Mouse (Mus musculus): ENCODE results near the gene Zbtb42.

The Zbtb42 gene

DNA sequence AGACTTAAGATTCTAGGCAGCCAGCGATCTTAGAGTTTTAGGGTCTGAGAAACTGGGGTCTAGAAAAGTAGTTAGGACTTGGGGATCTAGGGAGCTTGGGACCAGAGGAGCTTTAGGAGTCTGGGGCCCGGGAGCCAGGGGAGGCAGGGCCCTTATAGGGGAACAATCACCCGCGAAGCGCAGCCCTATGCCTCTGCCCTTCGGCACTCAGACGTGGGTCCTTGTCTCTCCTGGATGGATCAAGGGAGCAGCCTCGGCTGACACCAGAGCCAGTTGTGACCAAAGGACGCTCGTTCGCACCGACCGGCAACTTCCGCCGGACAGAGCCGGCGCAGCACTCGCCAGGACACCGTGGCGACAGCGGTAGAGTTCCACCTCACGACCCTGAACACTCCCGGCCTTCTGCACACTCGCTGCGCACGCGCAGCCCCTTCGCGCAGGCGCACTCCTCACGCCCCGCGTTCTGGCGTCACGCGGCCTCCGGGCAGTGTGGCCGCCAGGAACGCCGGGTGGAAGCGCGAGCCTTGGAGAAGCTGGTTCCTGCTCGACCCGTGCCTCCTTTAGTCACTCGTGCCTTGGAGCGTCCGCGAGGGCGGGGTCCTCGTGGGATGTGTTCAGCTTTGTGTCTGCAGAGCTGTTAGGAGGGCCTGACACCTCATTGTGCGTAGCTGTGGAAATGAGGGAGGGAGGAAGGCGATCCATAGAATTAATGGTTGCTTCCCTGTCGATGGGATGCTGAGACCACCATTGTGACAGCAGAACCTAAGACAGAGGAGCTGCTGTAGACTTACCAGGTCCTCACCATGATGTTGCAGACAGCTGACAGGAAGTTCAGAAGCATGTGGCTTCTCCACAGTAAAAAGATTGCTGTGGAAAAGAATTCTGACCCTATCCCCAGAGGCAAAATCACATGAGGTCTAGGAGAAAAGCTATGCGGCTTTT, 14.8 kb downstream of the Zbtb42 start:
- peak; percentile 94 for DNase-seq (ENCODE audit: low spot score)

DNA sequence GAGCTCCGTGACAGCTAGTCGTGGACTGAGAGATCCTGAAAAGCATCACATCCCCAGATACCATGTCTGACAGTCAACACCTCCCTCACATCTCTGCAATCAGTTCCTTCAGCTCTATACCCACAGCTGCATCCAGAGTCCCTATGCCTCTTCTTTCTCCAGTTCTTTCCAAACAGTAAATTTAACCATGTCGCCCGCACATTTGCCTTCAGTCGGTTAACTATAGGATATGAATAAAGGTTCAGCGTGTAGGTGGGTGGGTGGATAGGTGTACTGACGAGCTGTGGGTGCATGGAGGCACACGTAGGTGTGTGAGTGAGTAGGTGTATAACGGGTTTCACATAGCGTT, 15.5 kb downstream of the Zbtb42 start:
- DNase-seq (ENCODE audit: low spot score) = no peak

DNA sequence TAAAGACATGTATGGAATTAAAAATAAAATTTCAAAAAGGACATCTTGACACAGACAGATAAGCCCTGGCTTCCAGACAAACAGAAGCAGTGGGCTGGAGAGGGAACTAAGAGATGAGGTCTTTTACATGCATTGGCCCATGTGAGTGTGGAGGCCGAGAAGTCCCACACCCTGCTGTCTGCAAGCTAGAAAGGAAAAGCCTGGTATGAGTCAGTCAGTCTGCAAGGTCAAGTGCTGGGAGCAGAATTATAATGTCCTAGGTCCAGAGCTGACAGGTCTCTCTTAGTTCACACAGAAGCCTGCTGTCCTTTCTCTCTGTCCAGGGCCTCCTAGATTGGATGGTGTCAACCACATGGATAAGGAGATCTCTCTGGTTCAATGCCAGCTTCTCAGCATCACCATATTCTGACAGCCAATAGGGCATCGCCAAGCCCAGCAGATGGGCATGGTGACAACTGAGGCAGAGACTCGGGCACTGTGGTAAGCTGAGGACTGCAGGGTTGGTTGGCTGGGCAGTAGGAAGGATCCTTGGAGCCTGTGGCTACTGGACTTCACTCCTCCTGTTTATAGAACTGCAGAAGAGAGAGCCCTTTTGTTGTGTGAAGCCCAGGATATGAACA, 18.3 kb downstream of the Zbtb42 start:
- DNase-seq (ENCODE audit: low spot score) = no peak

DNA sequence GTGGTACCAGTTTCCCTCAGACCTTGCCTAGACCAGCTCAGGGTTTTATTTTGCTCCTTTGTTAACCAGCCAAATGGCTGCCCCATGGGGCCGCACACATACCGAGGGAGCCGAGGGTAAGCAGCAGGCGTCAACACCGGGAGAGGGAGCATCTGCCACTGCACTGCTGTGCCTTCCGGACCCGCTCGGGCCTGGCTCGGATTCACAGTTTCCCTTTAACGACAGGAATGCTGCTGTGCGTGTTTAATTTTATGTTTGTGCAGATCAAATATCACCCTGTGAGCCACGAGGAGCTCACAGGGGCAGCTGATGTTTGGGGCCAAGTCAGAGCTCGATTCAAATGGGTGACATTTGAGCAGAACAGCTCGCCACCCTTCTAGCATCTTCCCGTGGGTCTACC, 21.9 kb downstream of the Zbtb42 start:
- DNase-seq (ENCODE audit: low spot score) = no peak

DNA sequence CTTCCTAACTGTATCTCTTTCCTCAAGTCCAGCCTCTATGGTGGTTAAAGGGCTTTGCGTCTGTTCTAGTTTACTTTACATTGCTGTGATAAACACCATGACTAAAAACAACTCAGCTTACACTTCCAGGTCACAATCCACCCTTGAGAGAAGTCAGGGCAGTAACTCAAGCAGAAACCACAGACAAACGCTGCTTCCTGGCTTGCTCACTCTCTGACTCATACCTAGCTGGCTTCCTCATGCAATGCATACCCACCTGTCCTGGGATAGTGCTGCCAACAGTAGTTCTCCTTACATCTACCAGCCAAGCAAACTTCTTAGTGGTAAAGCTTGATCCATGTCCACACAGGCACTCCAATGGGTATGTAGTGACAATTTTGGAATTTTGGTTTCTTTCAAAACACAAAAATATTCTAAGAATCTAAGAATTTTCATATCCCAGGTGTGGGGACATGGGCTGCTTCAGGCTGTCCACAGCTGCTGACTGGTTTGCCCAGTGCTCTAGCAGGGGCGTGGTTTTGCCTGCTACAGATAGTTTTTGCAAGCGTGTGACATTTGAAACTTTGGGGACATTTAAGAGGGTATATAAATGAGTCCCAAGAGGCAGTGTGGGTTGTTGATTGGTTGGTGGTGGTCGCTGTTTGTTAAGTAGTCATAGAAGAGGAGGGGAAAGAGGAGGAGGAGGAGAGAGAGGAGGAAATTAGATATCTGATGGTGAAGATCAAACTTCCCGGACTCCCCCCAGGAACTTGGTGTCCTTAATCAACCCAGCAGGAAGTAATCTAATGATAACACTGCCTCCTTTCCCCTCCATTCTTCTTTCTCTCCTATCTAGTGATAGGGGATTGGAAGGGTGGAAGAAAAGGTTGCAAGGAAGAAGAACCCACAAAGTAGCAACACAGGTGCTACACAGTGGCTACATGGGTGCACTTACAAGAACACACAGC, 24.0 kb downstream of the Zbtb42 start:
- no peak for DNase-seq (ENCODE audit: low spot score)

DNA sequence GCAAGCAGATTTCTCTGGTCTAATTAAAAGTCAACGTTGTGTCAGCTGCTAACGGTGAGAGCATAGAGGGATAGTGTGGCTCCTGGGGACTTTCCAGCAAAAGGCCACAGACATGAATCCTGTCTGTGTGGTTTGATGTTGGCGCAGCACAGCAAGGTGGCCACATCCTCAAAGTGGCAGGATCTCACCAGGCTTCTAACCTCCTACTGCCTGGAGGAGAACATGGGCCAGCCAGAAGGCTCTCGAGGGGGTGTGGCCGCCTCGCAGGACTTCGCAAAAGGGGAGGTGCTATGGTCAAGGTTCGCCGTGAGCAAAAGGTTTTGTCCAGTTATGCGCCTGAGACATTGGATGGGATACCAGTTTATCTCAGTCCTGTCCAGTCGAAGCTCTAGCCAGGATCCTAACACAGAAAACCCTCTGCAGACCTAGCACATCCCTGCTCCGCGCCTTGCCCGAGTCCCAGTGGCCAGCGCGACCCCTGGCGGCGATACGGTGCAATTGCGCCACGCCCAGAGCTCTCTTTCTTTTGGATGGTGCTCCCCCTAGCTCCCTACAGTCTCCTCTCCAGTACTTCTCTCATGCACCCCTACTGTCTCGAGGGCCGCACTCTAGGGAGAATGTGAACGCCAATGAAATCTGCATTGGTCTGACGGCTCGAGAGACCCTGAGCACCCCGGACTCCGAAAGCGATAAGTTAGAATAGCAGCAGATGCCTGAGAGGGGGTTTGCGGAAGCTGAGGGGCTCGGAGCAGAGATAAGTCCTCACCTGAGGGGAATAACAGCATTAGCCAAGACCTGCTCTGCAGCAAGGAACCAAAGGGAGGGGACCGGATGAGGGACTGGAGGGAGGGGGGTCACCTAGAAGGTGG, 28.3 kb downstream of the Zbtb42 start:
- DNase-seq (ENCODE audit: low spot score) = peak; percentile 77

DNA sequence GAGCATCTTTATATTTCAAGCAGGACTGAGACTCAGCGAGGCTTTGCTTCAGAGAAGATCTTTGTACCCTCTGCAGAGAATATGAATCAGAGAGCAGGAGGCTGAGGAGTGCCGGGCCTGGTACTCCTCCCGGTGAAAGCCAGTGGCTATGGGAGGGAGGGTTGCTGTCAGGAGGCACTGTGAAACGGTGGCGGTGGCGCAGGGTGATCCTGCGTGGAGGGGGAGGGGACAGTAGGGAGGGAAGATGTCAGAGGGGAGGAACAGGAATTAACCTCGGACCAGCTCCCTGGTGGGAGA, 28.9 kb downstream of the Zbtb42 start:
- no peak for DNase-seq (ENCODE audit: low spot score)

DNA sequence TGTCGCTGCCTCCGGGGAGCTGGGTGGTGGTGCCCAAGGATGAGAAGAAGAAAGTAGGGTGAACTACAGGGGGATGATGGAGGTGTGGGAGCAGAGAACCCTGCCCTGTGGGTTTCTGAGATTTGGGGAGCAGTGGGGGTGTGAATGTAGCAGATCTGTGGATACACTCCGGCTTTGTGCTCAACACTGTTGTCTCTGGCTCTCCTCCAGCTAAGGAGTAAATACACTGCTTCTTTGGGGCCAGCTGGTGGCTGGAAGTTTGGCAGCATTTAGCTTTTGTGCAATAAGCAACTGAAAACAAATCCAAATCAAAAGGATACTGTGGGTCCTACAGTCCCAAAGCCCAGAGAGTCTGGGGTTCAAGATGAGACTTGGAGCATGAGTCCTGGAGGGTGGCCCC, 35.4 kb downstream of the Zbtb42 start:
- peak; percentile 33 for DNase-seq (ENCODE audit: low spot score)

DNA sequence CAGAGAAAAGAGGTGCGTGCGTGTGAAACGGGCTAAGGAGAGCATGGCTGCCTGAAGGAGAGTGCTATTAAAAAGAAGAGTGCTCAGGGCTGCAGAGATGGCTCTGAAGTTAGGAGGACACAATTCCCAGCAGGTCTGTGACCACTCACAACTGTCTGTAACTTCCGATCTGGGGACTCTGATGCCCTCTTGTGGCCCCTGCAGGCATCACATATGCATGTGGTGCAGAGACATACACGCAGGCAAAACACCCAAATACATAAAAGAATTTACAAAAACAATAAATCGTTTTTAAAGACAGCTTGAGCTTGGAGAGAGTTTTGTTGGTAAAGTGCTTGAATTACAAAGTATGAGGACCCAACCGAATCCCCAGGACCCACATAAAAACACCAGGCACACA, 38.5 kb downstream of the Zbtb42 start:
- peak; percentile 32 for DNase-seq (ENCODE audit: low spot score)

DNA sequence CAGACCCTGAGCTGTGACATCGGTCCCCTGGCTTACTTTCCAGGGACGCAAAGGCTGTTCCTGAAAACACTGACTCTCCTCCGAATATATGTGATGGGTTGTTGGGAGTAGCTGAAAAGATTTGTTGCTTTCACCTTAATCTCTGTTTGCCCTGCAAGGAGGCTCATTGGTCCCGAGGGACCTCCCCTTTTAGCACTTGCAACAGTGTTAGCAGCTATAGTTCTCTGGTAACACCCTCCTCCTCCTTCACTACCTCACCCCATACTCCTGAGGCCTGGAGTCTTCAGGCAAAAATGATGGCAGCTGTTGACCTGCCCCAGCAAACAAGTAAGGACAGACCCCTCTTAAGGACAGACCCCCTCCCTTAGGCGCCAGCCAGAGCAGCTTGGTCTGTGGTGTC, 40.4 kb downstream of the Zbtb42 start:
- DNase-seq (ENCODE audit: low spot score) = no peak

DNA sequence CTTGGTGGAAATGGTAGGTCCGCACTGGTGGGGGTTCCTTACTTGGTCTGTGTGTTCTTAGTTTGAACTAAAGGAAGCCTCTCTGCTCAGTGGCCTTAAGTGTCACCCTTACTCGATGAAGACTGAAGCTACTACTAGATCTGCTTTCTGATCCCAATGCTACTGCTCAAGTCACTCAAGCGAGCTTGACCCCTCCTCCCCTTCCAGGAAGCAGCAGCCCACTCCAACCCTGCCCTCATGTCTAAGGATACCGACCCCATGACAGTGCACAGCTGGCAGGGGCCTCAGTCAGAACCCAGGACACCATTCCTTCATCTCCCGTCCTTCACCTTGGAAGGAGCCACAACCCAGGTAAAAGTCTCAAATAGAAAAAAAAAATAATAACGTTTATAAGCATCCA, 41.6 kb downstream of the Zbtb42 start, which contains the start of gene Cep170b:
Gene Cep170b (plus strand): TSS at position 240 of the 400 bp plus-strand sequence.
- DNase-seq (ENCODE audit: low spot score) = no peak

DNA sequence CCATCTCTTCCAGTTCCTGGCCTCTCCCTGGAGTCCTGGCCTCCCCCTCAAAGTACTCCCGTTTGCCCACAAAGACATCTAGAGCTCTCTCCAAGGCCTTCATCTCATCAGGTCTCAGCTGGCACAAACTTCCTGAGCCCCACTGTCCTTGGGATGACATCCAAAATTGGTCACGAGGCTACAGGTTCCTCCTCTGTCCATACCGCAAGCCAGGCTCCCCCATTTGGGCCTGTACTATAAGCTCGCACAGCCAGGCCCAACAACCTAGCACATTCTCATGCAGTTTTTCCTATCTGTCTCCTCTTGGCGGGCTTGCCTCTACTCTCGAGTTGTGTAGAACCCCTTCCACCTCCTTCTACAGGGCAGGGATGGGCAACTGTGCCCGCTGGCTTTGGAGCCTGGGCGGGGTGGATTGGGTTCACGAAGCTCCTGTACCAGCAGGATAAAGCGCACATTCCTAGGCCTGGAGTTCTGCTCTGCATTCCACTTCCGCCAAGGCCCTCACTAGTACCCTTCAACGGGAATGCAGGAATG, 42.3 kb downstream of the Zbtb42 start:
- DNase-seq (ENCODE audit: low spot score) = no peak

DNA sequence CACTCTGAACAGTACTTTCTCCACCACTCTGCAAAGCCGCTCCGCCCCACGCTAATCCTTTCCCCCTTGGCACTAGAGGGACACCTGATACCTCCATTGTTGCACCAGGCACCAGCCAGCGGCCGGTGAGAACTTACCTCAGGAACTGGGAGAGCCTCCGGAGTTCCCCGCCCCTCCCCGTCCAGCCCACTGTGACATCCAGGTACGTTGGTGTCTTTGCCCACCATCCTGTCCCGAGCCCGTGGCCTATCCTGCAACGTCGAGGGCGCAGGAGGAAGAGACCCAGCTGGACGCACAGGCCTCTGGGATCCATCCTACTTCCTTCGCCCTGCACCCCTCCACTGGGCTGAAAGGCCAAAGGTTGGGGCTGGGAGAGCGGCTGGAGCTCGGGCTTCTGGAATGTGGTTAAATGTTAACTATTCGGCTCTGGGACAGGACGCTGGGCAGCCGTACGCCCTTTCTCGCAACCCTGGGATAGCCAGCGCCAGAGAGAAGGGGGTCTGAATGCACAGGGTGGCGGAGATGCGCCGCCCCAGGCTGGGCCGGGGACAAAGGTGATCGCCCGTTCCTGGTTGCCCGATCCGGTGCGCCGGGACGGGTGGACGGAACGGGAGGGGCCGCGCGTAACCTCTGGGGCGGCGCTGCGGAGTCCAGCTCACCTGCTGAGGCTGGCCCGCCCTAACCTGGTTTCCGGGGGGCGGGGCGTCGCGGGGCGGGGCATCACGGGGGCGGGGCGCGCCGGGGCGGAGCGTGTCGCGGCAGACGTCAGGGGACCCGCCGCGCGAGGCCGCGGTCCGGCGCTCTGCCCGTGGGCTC, 43.0 kb downstream of the Zbtb42 start:
- peak; percentile 49 for DNase-seq (ENCODE audit: low spot score)

DNA sequence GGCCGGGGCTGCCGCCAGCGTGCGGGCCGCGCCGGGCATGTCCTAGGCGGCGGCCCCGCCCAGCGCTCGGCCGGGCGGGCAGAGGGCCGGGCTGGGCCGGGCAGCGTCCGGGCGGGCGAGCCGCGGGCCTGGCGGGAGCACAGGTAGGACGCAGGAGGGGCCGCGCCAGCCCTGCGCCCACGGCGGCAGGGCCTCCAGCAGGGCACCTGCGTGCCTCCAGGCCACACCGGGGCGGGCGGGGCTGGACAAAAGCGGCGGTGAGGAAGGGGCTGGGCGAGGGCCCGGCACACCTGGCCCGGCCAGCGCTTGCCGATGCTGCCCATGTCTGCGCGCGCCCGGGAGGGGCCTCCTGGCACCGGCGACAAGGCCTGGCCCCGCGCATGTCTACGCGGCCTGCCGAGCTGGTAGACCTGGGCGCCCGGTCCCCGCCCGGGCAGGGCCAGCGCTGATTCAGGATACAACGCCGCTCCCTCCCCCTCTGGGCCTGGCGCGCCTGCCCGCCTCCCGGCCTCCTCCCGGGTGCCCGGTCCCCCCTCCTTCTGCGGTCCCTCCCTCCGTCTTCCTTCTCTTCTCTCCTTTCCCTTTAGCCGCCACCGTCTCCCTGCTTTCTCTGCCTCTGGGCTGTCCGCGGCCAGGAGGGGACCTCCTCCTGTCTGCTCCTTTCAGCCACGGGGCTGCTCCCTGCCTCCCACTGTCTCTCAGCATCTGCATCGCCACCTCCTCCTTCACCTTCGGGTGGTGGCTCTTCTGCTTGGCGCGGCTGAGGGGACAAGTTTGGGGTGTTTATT, 43.8 kb downstream of the Zbtb42 start:
- DNase-seq (ENCODE audit: low spot score) = peak; percentile 41

DNA sequence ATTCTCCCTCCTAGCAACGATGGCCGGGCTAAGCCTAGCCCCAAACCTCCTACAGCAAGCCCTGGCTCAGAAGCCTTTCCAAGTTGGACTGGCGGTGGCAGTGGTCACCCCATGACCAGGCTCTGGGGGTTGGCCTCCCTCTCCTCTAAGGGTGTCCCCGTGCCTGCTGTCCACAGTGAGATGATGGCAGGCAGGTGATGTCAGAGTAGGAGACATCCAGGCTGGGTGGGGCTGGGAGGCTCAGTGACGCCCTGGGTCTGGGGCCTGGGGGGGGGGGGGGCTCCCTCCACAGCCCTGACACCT, 44.4 kb downstream of the Zbtb42 start:
- DNase-seq (ENCODE audit: low spot score) = no peak

DNA sequence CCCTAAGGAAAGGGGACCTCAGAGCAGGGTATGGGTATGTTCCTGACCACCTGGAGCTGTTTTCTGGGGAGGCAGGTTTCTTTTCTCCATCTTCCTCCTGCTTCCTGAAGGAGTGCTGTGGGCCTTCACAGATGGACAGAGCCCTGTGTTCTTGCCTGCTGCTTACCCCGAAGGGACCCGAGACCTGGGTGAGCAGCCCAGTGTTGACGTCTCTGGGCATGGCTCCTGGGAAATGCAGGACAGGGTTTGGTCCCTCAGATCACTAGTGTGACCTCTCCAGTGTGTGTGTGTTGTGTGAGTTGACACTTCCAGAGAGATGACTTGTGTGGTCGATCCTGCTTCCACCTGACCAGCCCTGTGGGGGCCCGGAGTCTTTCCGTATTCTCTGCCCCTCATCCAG, 44.8 kb downstream of the Zbtb42 start:
- DNase-seq (ENCODE audit: low spot score) = no peak

DNA sequence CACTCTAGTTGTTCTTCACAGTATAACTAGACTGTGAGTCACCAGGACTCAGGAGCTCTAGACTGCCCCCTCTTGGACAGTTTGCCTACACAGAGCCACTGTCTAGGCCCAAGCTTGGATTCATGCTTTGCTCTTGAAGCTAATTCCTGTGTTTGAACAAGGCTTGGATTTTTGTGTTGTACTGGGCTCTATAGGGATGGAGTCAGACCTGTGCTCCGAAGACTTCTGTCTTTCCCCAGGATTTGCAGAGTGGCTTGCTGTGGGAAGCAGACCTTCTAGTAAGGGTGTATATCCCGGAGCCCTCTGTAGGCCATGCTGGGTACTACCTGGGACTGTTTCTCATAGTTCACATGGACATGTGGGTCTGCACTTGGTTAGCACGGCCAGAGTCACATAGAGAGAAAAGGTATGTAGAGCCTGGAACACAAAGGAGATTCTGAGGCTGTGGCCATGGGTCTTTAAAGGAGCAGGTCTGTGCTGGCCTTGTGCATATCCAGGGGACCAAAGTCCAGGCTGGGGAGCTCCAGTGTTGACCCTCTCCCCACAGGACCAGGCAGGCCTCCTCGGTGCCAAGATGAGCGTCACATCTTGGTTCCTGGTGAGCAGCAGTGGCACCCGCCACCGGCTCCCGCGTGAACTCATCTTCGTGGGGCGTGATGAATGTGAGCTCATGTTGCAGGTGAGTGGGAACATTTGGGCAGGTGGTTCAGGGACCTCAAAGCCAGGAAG, 45.6 kb downstream of the Zbtb42 start:
- DNase-seq (ENCODE audit: low spot score) = peak; percentile 67

DNA sequence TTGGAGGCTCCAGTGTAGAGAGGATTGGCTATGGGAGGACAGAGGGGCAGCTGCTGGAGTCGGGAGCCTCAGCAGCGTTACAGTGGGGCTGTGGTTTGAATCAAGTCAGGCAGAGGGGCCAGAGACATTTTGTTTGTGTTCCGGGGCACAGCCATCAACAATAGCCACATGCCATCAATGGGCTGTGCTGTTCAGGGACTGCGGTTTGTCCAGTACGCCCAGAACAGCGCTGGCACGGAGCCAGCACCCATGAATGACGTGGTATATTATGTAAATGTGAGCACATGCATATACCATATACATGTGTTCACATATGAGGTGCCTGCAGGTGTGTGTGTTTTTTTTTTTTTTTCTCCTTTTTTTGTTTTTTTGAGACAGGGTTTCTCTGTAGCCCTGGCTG, 49.2 kb downstream of the Zbtb42 start:
- DNase-seq (ENCODE audit: low spot score) = no peak

DNA sequence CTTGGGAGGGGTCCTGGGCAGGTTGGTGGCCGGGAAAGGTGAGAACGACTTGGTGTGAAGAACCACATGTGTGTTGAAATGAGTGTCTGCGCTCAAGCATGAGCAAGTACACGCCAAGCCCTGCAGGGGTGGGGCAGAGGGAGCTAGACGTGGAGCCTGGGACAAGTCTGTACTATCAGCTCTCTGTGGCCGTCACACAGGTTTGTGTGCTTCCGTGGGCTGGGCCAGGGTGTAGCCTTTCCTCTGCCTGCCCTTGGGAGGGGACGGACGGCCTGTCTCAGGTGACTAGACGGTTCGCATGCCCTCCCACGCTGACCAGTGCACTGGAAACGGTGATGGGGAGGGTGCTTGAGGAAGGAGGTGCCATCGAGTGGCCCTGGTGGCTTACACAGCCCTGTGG, 52.2 kb downstream of the Zbtb42 start:
- DNase-seq (ENCODE audit: low spot score) = no peak
